Mouse (Mus musculus) adrenal gland, postnatal 4 days (tissue): Measurements from ENCODE around the gene Pipox. TPM values are rescaled to one million over a fixed set of nuclear protein-coding genes. Genes with fewer than 3 reads are reported as not detected.
A peak's percentile ranks its signal among the peaks of the same experiment; 100 is the strongest.

Source experiments
- DNase-seq, 2 experiments: peaks; one replicate each; pipeline ENCODE4 v3.0.0; 2021 to 2022; ENCODE audit warnings: low spot score in 2 of 2, mixed read lengths in 2 of 2
- long read RNA-seq, 2 experiments: library from polyadenylated mRNA; stranded (forward); transcript quantifications; one replicate each; pipeline ENCODE4 v2.0.0; 2021
- total RNA-seq, 2 experiments: library from RNA; stranded (reverse); gene quantifications; 2 replicates each; pipeline ENCODE4 v1.2.3; 2021

Pipox gene
- total RNA-seq = 10 to 100 TPM in 1 of 2 experiments, 1 to 10 TPM in 1; 9.1 to 16.9 TPM
- long read RNA-seq, experiment 1, partial matches to known transcripts = 1 of 9 reads
- long read RNA-seq, experiment 1, other reads (novel, unspliced or antisense) = 5 of 9 reads
- long read RNA-seq, experiment 2, partial matches to known transcripts = 3 of 10 reads
- long read RNA-seq, experiment 2, other reads (novel, unspliced or antisense) = 4 of 10 reads

DNA sequence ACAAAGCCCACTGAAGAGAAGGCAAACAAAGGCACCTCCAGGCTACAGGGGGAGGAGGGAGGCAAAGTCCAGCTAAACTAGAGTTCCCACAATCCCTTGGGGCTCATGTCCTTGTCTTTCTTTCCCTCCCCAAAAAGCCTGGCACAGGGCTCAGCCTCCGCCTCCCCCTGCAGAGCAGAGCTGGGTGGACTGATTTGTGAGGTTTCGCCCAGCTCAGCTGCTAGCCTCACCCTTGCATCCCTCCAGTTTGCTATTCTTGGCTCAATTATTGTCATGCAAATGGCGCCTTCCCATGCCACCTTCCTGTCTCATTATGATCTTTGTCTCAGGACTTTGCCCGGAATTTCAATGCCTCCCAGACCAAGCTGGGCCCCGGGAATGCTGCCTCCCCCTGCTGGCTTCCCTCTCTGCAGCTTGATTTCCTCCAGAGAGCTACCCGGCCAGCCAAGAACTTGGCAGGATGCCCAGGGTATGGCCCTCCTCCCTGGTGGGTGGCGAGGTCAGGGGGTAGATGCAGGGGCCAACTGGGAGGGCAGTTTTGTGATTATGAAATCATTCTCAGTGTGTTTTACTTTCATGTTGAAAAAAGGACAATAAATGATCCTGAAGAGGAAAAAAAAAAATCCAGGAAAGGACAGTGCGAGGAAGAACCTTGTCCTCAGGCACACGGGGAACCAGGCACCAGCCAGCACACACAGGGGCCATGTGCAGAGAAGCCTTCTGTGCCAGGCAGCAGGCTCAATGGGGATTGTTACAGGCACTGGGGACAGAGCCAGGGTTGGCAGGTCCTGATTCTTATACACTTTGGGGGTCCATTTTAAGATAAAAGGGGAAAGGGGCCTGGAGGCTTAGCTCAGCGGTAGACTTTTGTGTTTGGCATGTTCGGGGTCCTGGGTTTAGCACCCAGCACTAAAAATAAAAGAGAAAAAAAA lies at the start of gene Pipox:
Pipox (minus strand) TSS at position 310 of the 932 bp plus-strand sequence.
- DNase-seq = peak; percentile 76 to 91

DNA sequence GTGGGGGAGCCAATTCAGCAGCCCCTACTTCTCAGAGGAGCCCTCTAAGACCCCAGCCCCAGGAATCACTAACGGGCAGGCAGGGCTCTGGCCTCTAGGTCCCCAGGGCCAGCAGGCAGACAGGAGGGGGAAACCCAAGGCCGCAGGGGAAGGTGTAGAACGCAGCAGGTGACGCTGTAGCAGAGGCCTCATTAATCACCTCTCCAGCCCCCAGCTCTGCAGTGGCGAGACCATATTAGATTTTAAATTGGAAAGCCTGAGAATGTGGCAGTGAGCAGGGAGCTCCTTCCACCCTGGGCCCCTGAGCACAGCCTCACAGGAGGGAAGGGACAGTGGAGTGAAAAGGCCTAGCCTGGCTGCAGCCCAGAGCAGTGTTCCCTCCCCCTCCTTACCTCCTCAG lies 48.3 kb upstream of the Pipox start:
- DNase-seq = no peak

DNA sequence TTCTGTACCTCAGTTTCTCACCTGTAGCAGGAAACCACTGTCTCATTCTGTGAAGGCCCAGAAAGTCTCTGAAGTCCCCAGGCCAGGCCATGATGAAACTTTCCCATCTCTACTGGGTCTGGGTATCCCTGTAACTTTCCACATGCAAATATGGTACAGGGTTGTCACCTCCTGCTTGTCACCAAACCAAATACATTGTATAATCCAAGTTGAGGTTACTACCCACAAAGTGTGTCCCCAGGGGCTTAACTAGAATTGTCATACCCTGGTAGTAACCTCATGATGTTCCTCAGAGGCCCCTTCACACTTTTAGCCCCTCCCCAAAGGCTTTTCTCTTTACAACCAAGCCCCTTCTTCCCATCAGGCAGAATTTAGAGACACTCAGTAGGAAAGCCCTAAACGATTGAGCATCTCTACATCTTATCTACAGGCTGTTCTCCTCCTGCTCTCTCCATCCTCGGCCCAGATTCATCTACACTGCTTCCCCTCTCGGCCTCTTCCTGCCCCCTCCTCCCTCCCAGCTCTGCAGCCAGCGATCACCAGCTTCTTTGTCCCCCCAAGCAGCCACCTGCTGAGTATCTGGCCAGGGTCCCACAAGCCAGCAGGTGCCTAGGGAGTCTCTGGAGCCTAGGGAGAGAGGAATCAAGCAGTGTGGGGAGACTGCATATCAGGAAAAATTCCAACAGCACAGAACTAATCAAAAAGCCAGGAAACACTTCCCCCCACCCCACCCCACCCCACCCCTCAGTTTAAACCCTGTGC lies 43.9 kb upstream of the Pipox start:
- DNase-seq = no peak

DNA sequence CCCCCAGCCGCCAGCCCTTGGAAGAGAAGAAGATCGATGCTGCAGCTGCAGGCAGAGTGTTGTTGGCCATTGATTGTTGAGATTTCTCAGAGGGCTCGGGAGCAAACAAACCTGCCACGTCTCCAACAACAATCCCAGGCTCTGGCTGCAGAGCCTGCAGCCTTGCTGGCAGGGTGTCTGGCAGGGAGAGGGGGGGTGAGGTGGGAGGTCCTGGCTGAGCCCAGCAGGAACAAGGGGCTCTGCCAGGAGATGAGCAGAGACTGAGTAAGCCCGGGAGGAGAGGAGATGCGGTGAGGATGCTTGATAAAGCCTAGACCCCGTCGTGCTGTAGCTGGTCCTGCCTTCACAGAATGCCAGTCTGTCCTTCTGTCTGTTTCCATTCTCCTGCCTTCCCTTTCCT lies 43.0 kb upstream of the Pipox start:
- no peak for DNase-seq

DNA sequence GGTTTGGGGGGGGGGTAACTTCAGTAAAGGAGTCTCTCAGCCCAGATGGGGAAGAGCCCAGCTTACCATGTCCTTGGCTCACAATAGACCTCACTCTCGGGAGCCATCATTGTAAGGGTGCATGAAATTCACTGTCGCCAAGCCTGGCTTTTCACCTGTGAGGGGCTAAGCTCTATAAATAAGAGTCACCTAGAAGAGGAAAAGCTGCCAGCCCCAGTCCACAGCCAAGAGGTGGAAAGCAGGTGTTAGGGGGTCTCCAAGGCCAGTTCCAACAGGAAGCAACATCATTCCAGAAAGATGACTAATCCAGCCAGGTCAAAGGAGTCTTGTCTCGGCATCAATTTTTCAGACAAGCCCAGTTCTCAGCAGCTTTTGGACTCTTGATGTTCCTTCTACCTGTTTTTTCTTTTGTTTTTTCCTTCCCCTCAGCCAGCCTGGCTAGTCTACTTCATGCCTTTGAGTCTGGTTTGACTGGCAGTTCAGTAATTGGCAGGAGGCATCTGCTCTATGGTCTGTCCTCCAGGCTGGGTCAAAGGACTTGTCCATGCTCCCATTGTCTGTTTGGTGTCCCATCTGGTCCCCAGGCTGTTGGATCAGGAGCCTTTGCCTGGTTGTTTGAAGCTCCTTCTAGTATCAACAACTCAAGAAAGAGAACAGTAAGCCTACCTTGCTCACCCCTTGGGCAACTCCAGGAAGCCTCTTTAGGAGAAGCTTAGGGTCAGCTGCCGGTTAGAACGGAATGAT lies 40.8 kb upstream of the Pipox start:
- no peak for DNase-seq

DNA sequence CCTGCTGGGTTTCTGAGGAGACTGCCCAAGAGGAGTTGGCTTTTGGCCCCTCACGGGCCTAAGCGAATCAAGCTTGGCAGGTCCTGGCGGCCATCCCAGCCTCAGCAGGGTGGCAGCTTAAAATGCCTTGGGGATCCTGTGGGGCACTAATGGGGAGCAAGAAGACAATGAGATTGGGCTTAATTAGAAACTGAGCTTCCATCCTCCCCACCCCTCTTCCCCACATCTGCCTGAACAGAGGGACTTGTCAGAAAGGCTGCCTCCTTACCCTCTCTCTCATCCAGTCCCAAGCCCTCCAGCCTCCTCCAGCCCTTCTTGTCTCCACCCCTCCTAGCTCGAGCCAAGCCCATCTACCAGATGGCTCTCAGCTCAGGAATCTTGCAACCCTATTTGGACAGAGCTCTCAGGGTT lies 40.2 kb upstream of the Pipox start:
- no peak for DNase-seq

DNA sequence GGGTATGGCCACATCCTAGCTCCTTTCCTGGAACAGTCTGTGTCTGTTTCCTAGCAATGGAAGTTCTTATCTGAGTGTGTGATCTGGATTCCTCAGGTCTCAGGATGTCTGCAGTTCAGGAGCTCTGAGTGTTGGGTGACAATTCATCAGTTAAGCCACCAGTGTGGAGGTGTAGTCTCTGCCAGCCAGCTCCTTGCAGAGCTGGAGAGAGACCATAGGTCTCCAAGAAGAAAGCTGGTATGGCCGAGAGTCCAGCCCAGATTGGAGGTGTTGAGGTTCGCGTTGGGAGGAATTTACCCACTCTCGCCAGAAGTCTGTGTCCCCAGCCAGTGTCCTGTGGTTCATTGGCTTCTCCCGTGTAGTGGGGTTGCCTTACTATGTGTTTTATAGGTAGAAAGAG lies 38.7 kb upstream of the Pipox start:
- DNase-seq = no peak

DNA sequence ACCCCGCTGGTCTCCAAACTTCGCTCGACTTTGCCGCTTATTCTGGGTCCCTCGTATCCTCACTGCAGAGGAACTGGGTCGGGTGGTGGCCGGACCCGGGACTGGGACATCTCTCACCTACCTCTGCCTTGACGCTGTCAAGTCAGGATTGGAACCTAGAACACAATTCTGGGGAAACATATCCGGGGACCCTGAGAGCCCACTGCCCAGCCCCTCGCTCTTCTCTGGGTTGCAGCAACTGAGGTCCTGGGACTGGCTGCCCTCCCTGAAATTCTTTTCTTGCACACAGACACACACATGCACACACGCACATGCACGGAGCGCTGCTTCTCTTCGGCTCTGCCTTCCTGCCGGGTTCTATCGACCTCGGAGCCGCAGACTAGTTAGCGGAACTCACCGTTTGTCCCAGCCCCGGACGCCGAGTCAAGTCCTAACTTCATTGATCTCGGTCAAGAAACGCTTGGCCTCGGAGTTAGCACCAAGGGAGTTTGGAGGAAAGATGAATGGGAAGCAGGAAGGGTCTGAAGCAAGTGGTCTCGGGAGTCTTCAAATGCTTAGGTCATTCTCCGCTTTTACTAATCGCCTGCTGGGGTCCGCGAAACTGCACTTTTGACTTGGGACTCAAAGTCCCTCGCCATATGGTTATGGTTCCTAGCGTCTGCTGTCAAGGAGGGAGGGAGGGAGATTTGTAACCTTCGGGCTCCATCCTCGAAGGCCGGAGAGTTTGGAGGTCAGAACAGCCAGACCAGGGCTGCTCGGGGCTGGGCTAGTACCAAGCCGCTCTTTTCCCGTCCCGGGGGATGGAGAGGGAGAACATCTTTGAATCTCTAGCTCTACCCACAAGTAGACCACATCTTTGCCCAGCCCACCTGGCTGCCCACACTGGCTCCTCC lies 37.9 kb upstream of the Pipox start:
- DNase-seq = no peak

DNA sequence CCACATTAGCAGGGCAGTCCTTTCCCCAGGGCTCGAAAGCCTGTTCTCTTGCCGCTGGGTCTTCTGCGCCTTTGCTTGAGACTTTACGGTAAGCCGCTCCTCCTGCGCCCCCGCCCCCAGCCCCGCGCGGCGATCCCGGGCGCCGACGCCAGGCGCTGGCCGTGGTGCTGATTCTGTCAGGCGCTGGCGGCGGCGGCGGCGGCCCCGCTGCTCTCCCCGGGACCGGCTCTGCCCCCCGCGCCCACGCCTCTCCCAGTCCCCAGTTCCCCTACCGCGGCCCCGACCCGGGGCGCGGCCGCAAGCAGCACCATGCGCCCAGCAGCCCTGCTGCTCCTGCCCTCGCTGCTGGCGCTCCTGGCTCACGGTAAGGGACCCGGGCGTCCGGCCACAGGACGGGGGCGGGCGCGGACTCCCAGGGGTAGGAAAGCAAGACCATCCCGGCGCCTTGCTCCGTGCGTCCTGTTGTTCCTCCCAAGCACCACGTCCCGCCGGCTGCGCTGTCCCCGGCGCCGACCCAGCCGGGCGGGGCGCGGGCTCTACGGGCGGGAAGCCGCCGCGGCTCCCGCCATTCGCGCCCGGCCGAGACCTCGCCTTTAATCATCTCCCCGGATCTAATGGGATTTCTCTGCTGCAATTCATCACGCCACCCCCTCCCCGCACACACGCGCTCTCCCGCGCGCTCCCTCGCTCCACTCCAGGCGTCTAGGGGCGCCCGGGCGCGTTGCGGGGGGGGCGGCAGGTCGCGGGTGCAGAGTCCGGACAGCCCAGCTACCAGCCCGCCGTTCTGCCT lies 37.0 kb upstream of the Pipox start, which contains the start of gene Sez6:
Sez6 (plus strand) TSS at position 50 of the 790 bp plus-strand sequence.
- peak; percentile 64 to 74 for DNase-seq

DNA sequence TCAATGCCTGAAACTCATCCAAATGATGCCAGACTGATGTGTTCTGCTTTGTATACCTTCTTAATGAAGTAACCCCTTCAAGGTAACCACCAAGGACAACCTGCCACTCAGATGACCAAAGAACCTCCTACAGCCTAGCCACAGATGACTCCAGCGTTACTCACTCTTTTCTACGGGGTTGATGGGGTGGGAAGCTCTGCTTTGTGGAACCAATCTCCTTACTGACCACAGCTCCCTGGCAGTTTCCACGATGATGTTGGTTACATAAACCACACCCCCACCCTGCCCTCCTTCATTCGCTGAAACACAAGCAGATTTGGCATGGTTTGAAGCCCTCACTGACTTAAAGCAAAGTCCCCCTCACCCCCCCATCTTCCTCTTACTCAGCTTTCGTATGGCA lies 33.9 kb upstream of the Pipox start:
- no peak for DNase-seq

DNA sequence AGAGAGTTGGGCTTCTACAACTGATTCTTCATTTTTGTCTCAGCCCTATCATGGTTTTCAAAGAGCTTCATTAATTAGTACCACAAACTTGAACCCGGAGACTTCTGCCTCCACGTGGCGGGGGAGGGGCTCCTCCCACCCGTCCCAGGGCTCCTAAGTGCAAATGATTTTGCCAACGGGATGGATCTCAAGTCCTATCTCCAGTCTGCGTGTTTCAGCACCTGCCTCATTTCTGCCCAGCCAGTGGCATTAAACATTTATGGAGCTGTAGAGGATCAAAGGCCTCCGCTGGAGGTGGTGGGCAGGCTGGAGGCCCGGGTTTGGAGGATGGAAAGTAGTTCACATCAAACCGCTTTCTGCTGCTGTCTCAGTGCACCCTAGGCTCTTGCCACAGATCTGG lies 32.8 kb upstream of the Pipox start:
- DNase-seq = no peak

DNA sequence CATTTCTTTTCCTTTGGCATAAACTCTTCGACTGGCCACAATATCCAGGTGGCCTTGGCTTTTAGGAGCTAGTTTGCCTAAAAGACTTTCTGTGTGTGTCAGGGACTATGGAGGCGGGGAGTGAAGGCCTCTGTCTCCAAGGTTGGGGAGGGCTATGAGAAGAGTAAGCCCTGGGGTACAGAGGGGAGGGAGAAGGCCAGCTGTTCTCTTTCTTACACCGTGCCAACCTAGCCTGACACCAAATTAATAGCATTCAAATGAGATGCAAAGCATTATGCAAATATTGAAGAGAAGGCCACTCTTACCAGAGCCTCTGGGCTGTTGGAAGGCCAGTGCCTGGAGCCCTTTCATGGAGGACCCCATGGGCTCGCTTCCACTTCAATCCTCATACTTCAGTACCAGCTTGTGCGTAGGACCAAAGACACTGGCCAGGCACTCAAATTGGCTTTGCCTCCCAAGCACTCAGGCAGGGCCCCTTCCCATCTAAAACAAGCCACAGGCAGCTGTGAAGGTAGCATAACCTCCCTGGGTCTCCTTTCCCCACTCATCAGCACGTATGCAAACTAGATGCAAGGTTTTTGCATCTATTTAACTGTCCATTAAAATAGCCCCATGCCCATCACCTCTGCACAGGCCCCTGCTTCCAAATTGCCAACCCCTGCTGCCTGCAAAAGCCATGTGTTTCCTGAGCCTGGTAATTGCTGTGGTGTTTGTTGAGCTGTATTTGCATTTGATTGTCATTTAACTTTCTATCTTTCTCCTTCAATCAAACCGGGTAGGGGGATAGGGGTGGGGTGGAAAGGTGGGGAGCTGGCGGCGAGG lies 32.2 kb upstream of the Pipox start:
- no peak for DNase-seq

DNA sequence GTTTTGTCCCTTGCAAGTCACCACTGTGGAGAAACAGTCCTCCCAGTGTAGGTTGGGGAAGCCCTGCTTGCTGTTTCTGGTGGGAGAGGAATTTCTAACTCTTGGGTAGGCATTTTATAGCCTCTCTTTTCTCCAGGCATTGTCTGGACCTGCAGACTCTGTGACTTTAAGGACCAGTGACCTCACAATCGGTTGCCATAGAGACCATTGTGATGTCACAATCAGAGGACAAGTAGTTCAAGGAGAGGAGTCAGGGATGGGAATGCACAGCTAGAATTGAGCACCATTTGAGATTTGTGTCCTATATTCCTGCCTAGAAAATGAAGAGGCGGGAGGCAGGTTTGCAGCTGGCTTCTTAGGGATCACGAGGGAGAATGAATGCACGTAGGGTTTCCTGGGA lies 29.4 kb upstream of the Pipox start:
- no peak for DNase-seq

DNA sequence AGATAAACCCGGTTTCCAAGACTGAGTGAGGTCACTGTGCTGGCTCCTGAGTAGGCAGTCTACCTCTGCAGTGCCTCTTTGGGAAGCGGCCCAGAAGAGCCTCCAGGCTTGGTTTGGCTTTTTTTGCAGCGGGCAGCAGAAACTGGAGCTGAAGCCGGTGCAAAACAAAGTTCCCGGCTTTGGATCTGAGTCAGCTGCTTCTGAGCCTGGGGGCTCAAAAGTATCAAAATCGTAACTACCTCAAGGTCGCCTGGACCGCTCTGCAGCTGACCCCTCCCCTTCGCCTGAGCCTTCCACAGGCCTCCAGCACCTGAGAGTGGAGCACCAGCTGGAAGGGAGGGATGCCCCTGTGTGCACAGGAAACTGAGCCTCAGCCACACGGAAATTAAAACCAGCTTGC lies 23.3 kb upstream of the Pipox start:
- DNase-seq = no peak

DNA sequence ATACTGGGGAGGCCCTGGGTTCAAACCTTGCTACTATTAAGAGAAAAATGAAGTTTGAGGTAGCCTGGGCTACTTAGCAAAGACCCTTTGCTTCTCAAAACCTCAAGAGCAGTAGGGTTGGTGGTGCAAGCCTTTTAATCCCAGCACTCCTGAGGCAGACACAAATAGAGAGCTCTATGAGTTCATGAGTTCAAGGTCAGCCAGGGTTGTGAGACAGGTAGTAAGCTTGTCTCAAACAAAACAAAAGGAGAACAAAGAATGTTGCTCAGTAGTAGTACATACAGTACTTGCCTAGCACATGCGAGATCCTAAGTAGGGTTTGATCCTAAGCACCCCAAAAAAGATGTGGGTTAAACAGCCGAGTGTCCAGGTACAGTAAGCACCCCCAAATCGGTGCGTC lies 22.8 kb upstream of the Pipox start:
- no peak for DNase-seq

DNA sequence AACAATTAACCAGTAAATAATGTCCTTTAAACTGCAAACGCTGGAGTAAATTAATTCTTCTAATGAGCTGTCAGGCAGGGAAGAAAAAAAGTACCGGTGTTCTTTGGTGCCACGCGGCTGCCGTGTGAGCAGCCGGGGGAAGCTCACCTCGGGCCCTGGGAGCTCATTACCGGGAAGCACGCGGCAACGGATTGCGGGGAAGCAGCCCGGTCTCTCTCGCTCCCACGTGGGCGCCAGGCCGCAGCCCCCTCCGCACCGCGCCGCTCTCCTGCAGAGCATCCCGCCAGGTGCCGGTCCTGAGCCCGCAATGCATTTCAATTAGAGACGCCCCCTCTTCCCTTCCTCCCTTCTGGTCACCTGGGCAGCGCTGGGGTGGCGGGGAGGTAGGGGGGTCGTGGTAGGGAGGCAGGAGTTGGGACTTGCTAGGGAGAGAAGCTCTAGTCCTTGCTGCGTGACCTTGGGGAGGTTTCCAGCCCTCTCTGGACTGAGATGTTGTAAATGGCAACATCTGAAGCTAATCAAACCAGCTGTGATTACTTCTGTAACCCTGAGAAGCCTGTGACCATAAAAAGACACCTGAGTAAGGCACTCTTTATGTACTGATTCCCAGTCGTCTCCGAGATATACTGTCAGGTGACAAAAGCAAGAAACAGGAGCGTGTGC lies 20.8 kb upstream of the Pipox start:
- no peak for DNase-seq

DNA sequence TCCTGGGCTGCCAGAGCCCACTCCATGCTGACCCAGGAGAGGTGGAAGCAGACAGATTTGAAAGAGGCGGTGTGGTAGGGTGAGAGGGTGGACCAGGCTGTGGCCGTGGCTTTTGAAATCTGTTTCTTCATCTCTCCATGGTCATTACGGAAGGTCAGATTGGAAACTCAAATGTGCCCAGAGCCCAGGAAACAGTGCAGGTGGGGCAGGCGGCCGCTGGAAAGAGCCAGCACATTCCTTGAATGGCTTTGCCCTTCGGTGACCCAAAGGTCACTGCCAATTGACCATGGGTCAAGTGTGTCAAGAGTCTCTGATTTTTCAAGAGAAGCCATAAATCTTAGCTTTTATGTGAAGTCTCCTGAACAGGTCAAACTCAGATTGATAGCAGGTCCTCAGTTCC lies 19.6 kb upstream of the Pipox start:
- no peak for DNase-seq

DNA sequence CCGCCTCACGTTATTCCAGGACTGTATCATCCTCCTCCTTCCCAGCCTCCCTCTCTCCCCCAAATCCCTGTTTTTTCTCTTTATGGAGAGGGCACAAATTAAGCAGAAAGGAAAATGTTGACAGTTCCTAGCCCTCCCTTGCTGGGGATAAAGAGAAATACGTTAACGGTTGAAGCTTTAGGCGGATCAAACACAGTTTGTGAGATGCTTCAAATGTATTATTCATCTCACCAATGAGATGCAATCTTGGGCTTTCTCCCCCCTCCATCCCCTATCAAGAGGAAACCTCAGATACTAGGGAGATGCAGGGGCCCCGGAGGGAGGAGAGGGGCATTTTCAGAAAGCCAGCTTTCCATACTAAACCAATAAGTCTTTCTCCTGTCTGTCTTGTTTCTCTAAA lies 15.9 kb upstream of the Pipox start:
- DNase-seq = no peak
